Mouse (Mus musculus) neural tube, postnatal 0 days (tissue): Measurements from ENCODE around the gene Dbnl. TPM values are rescaled to one million over a fixed set of nuclear protein-coding genes. Genes with fewer than 3 reads are reported as not detected.

Experiments
- polyA plus RNA-seq: library from polyadenylated mRNA; unstranded; fragments of >200 nt; fragmentation: Nextera tagmentation; extraction: Ambion mirVana; gene quantifications from 2 replicates; pipeline ENCODE4 v1.2.1, GENCODE M21; 2015

Gene Dbnl
- polyA plus RNA-seq, result 107 and 120 TPM in 2 replicates

GRCm38 (mm10) chr11:5788056-5789014, at the start of gene Dbnl:
Dbnl (plus strand) TSS chr11:5788488.

DNA sequence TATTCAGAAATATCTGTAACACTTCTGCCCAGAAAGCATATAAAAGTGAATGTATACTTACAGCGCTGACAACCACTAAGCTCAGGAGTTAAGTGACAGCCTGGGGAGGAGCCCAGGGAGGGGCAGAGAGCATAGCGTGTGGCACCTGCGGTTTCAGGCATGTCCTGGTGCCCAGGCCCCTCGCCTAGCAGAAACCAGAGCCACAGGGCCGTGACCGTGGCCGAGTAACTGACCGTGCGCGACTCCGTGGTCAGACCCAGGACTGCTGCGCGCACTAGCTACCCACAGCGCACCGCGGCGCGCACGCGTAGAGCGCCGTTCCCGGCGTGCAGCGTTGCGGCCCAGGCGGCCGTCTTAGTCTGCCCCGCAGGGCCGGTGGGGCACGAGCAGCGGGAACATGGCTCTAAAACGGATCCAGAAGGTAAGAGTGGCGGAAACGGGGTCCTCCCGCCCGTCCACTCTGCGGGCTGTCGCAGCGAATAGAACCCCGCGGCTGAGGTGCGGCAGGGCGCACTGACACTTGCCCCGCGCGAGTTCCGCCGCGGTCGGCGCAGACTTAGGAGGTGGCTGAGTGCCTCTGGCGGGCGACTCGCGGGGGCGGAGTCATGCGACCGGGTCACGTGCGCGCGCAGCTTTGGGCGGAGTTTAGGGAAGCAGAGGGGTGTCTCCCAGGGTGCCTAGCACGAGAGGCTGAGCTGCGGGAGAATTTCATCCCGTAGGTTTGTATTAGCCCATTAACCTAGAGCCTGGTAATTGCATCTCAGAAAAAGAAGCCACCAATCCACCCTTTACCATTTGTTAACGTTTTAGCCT, 26.3 kb upstream of the Dbnl start, which contains the start of gene Urgcp:
TSS of gene Urgcp (minus strand) at position 557 of the 813 bp plus-strand sequence.

DNA sequence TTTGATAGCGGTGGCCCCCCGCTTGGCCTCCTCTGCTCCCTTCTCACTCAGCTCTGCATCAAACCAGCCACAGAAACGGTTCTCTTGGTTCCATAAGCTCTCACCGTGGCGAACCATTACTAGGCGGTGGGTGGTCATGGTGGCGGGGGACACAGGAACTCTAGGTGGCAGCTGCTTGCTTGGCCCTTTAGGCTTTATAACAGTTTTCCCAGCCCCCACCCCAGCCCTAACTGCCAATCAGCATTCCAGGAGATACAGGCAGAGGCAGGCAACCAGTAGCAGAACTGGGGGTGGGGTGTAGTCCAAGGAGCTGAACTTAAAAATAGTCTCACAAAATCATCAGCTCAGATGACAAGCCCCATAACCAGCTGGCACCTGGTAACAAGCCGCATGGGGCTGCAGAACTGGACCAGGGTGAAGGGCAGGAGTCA, 15.3 kb downstream of the Dbnl start, which contains the start of gene Pgam2:
TSS of gene Pgam2 (minus strand) at position 183 of the 431 bp plus-strand sequence.

GRCm38 (mm10) chr11:5837251-5838246, 49.3 kb downstream of the Dbnl start, which contains the start of gene Polm:
Polm (minus strand) TSS chr11:5838016.

Other genes with a start within 250 kb of the Dbnl start
- gene Ccdc117, start 246.3 kb upstream of the Dbnl start, polyA plus RNA-seq, result 6.5 and 7.3 TPM in 2 replicates
- 0.27 TPM in 1 of 2 replicates, not detected in the other for gene Ankrd36, start 218.8 kb upstream of the Dbnl start, polyA plus RNA-seq
- gene Mrps24, start 72.8 kb upstream of the Dbnl start, polyA plus RNA-seq, result 256 and 264 TPM in 2 replicates
- gene Urgcp, start 26.1 kb upstream of the Dbnl start, polyA plus RNA-seq, result 29.6 and 30.7 TPM in 2 replicates
- gene Pgam2, start 15.2 kb downstream of the Dbnl start, polyA plus RNA-seq, result 2.8 and 2.9 TPM in 2 replicates
- gene Polm, start 49.5 kb downstream of the Dbnl start, polyA plus RNA-seq, result 5.3 and 5.5 TPM in 2 replicates
- gene Aebp1, start 73.5 kb downstream of the Dbnl start, polyA plus RNA-seq, result 25.0 and 35.0 TPM in 2 replicates
- gene Pold2, start 89.8 kb downstream of the Dbnl start, polyA plus RNA-seq, result 51.0 and 58.7 TPM in 2 replicates
- gene Myl7, start 110.3 kb downstream of the Dbnl start, polyA plus RNA-seq, result 0.28 and 0.43 TPM in 2 replicates
- gene Gck, start 161.6 kb downstream of the Dbnl start, polyA plus RNA-seq, result 3.8 and 4.2 TPM in 2 replicates
- gene Ykt6, start 167.2 kb downstream of the Dbnl start, polyA plus RNA-seq, result 64.5 and 76.8 TPM in 2 replicates